ENCODE assay signal across 9 mouse cellular contexts in the genomic region with DNA sequence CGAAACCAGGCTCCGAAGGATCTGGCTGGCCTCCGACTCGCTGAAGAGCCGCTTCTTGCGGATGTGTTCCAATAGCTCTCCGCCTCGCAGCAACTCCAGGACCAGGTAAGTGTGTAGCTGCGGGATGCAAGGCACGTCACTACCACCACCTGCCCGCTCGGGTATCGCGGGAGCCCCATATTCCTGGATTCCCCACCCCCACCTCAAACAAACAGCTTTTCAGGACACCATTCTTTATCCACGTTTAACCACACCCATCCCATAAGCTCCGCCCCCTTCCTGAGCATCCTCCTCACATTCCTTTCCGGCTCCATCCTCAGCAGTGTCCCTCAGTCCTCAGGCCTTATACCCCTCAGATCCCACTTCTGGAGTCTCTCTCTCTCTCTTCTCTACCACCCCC. TPM values are rescaled to one million over a fixed set of nuclear protein-coding genes. Genes with fewer than 3 reads are reported as not detected.
DNase-seq lines count a peak whose midpoint lies in the region; ATAC-seq and TF ChIP-seq lines count a peak whose summit lies in the region.
"Had no signal": no experiment of that assay in that cellular context is flagged by ENCODE, and none has a peak within 500 bp of the region (broad histone marks: within the 10 kb centered on the region; RNA-seq: fewer than 3 reads in every experiment).

No protein-coding gene starts in this region.

- 22% methylated on average over 17 of the region's 17 CpGs for WGBS in kidney, embryonic 16.5 days
- WGBS in kidney, adult 2 months, result 86% methylated on average over 17 of the region's 17 CpGs
- WGBS in hindbrain, embryonic 13.5 days, result 7% methylated on average over 17 of the region's 17 CpGs
- WGBS in neural tube, embryonic 12.5 days, result 4% methylated on average over 17 of the region's 17 CpGs

- H3K36me3 ChIP-seq in kidney, embryonic 16.5 days (ENCODE audit: insufficient read depth, low read length), result peaks cover 23% of the 10 kb centered on the region
- peaks cover 9% of the 10 kb centered on the region for H3K36me3 ChIP-seq in kidney, adult 2 months (ENCODE audit: control insufficient read depth, insufficient read depth, low read length)
- H3K36me3 ChIP-seq in hindbrain, embryonic 13.5 days, result no peaks in the 10 kb centered on the region
- H3K36me3 ChIP-seq in neural tube, embryonic 12.5 days, result no peaks in the 10 kb centered on the region

- peak; percentile 32; the same call in 1 of the 2 replicates for ATAC-seq in kidney, embryonic 16.5 days (ENCODE audit: low FRiP score, low TSS enrichment)
- peak; percentile 50; the same call in 1 of the 2 replicates for ATAC-seq in hindbrain, embryonic 13.5 days (ENCODE audit: low FRiP score)
- no peak for ATAC-seq in neural tube, embryonic 12.5 days (ENCODE audit: low FRiP score, low read depth)
- ATAC-seq in frontal cortex, adult (ENCODE audit: low TSS enrichment), result no peak

- H3K27ac ChIP-seq in kidney, embryonic 16.5 days (ENCODE audit: low read length), result no peak overlapping the region
- no peak overlapping the region for H3K27ac ChIP-seq in kidney, adult 2 months (ENCODE audit: insufficient read depth, low read depth, low read length)
- no peak overlapping the region for H3K27ac ChIP-seq in hindbrain, embryonic 13.5 days
- no peak overlapping the region for H3K27ac ChIP-seq in neural tube, embryonic 12.5 days
- H3K27ac ChIP-seq: liver, embryonic 15.5 days had no signal

- no peak for DNase-seq in kidney, adult 2 months
- peak; percentile 47 for DNase-seq in embryo, embryonic 11 days
- no peak for DNase-seq in MN1 (ENCODE audit: low spot score)
- no peak for DNase-seq in adrenal gland, postnatal 14 days

- no peak for TF ChIP-seq CTCF in kidney, adult 2 months (conservative IDR thresholded peaks at IDR 0.05; ENCODE audit: insufficient read depth, insufficient read length, low read depth, low read length)

- H3K9ac ChIP-seq in kidney, embryonic 16.5 days (replicated peaks; ENCODE audit: low read length), result no peak overlapping the region
- peak overlapping the region; percentile 70 for H3K9ac ChIP-seq in hindbrain, embryonic 13.5 days
- peak overlapping the region; percentile 40 for H3K9ac ChIP-seq in neural tube, embryonic 12.5 days
- H3K9ac ChIP-seq: liver, embryonic 15.5 days had no signal

- H3K9me3 ChIP-seq in kidney, embryonic 16.5 days (ENCODE audit: low read length), result no peaks in the 10 kb centered on the region
- no peaks in the 10 kb centered on the region for H3K9me3 ChIP-seq in hindbrain, embryonic 13.5 days
- no peaks in the 10 kb centered on the region for H3K9me3 ChIP-seq in neural tube, embryonic 12.5 days
- H3K9me3 ChIP-seq: liver, embryonic 15.5 days had no signal

- no peak for TF ChIP-seq POLR2A in kidney, adult 2 months (IDR thresholded peaks at IDR 0.05; ENCODE audit: low read depth, low read length)

- peak overlapping the region; percentile 27 for H3K4me3 ChIP-seq in kidney, embryonic 16.5 days (ENCODE audit: low read length)
- no peak overlapping the region for H3K4me3 ChIP-seq in kidney, adult 2 months (ENCODE audit: insufficient read depth, low read depth, low read length)
- peak overlapping the region; percentile 42 for H3K4me3 ChIP-seq in hindbrain, embryonic 13.5 days
- H3K4me3 ChIP-seq in neural tube, embryonic 12.5 days, result peak overlapping the region; percentile 26
- H3K4me3 ChIP-seq: liver, embryonic 15.5 days had no signal

- H3K4me1 ChIP-seq in kidney, embryonic 16.5 days (ENCODE audit: insufficient read depth, low read length), result peaks cover 19% of the 10 kb centered on the region
- H3K4me1 ChIP-seq in kidney, adult 2 months (ENCODE audit: control insufficient read depth, insufficient read depth, low read length), result no peaks in the 10 kb centered on the region
- H3K4me1 ChIP-seq in hindbrain, embryonic 13.5 days (replicated peaks), result peaks cover 29% of the 10 kb centered on the region
- peaks cover 19% of the 10 kb centered on the region for H3K4me1 ChIP-seq in neural tube, embryonic 12.5 days

- peak overlapping the region; percentile 43 for H3K4me2 ChIP-seq in kidney, embryonic 16.5 days (replicated peaks; ENCODE audit: low read depth, low read length)
- H3K4me2 ChIP-seq in hindbrain, embryonic 13.5 days, result peak overlapping the region; percentile 58
- peak overlapping the region; percentile 61 for H3K4me2 ChIP-seq in neural tube, embryonic 12.5 days (replicated peaks)

- peaks cover 40% of the 10 kb centered on the region for H3K27me3 ChIP-seq in kidney, embryonic 16.5 days (ENCODE audit: insufficient read depth, low read length)
- H3K27me3 ChIP-seq in kidney, adult 2 months (replicated peaks; ENCODE audit: control insufficient read depth, insufficient read depth, low read length), result no peaks in the 10 kb centered on the region
- H3K27me3 ChIP-seq in hindbrain, embryonic 13.5 days, result peaks cover 80% of the 10 kb centered on the region
- H3K27me3 ChIP-seq in neural tube, embryonic 12.5 days (replicated peaks), result peaks cover 52% of the 10 kb centered on the region

RNA-seq across cellular contexts. Expression of a gene that starts 9.1 kb away (rescaled TPM):
- 27.1 and 28.3 TPM in 2 replicates for polyA plus RNA-seq in kidney, embryonic 16.5 days (2015; fragmentation: Nextera tagmentation; extraction: Ambion mirVana)
- polyA plus RNA-seq in kidney, adult 2 months (2012; rRNA removed), result 19.9 and 22.8 TPM in 2 replicates
- polyA plus RNA-seq in hindbrain, embryonic 13.5 days (2015; fragmentation: Nextera tagmentation; extraction: Ambion mirVana), result 7.0 and 7.3 TPM in 2 replicates
- polyA plus RNA-seq in neural tube, embryonic 12.5 days (2016; fragmentation: Nextera tagmentation; extraction: Ambion mirVana), result 8.5 and 9.3 TPM in 2 replicates
- 21.4 and 21.7 TPM in 2 replicates for total RNA-seq in adrenal gland, postnatal 14 days (2021)

RNA-seq across cellular contexts. Expression of a gene that starts 26.7 kb away (rescaled TPM):
- polyA plus RNA-seq in kidney, embryonic 16.5 days (2015; fragmentation: Nextera tagmentation; extraction: Ambion mirVana), result 0.74 and 0.75 TPM in 2 replicates
- polyA plus RNA-seq in kidney, adult 2 months (2012; rRNA removed), result 2.1 and 2.2 TPM in 2 replicates
- polyA plus RNA-seq in hindbrain, embryonic 13.5 days (2015; fragmentation: Nextera tagmentation; extraction: Ambion mirVana), result 1.0 and 1.1 TPM in 2 replicates
- polyA plus RNA-seq in neural tube, embryonic 12.5 days (2016; fragmentation: Nextera tagmentation; extraction: Ambion mirVana), result 0.59 and 1.6 TPM in 2 replicates
- total RNA-seq in adrenal gland, postnatal 14 days (2021), result 2.4 and 4.7 TPM in 2 replicates

Comparison
In these comparisons a context has a peak if more than half of its experiments do, and no peak if none do; other contexts are left out.
1. ATAC-seq: peak in kidney, embryonic 16.5 days (single experiment) and hindbrain, embryonic 13.5 days (single experiment); none in neural tube, embryonic 12.5 days (single experiment) and frontal cortex, adult (single experiment).
2. Peak in every context shown above with its lines, with median percentiles within 50 percentile points of each other: H3K4me2 ChIP-seq.